Mouse (Mus musculus): ENCODE results near the gene Gpn1.
"Not testable (repeated sequence)": the region's sequence is repeated elsewhere in the genome, so short reads cannot be mapped to it uniquely, and the experiment has no call there.

The Gpn1 gene

GRCm38 (mm10) chr5:31494513-31495297 is at the start of gene Gpn1:
Gpn1 (plus strand) TSS chr5:31494741.
- peak; percentile 87 to 91 for DNase-seq

DNA sequence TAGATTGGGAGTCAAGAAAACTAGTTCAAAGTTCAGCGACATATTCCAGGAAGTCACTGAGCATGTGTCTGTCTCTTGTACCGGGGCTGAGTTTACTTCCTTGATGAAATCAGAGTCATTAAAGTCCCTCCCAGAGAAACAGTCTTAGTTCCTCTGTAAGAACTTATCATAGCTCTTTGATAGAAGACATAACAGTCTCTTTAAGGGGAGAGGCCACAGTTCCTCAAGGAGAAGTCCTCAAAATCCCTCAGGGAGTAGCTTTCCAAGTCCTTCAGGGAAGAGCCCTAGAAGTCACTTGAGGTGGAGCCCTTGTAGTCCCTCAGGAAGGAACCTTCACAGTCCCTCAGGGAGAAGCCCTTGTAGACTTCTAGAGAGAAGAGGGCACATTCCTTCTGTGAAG is 43.2 kb upstream of the Gpn1 start:
- DNase-seq, result no peak

DNA sequence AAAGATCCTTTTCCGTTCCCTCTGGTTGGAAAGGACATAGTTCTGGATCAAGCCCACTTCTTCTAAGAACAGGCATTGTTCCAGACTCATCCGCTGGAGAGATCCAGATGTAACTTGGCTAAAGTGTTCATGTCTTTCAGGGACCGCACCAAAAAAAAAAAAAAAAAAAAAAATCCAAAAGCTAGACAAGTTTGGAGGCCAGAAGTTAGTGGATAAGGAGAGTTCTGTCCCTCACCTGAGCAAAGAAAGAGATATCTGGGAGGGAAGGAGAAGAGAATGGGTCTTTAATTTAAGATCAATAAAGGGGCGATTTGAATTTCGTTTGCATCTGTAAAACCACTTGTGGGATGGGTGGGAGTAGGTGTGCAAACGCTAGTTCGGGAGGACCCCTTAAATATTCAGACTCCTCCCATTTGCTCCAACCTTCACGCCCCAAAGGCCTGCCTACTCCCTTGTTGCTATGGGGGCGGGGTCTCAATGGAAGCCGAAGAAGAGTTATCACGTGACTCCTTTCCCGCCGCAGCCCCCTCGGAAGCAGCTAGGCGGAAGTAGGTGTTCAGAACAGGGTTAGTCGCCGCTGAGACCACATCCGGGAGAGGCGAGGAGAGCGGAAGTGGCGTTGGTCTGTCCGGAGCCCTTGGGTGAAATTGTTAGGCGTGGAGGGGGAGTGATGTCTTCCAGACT is 42.5 kb upstream of the Gpn1 start, which contains the start of gene Zfp512:
Gene Zfp512, plus strand, starts transcription at position 554 of the 684 bp plus-strand sequence.
- peak; percentile 84 to 87 for DNase-seq

DNA sequence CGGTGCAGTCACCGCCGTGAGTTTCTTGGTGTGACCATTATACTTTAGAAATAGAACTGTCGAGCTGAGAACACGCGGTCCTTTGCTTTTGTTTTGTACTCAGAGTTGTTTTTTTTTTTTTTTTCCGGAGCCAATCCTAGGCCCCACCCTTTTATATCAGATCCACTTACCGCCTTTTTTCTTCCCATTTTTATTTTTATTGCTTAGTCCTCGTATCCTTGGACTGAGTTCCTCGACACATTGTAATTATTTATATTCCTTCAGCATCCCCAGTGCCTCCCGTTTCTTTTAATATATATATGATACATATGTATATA is 42.0 kb upstream of the Gpn1 start:
- DNase-seq, result no peak

- DNase-seq, result no peak
Measured at GRCm38 (mm10) chr5:31452886-31453410, 41.6 kb upstream of the Gpn1 start.

DNA sequence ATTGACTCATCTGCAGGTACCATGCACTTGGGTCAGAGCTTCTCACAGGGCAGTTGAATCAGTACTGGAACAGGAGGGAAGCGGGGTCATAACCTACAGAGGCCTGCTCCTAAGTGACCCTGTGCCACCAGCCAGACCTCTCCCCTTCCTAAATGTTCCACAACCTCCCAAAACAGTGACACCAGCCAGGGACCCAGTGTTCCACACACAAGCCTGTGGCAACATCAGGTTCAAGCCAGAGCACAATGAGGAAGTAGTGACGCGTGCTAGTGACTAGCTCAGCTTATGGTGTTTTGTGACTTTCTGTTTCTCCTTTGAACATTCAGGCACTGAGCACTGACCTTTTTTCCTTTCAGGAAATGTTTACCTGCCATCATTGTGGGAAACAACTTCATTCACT is 26.7 kb upstream of the Gpn1 start:
- no peak for DNase-seq

DNA sequence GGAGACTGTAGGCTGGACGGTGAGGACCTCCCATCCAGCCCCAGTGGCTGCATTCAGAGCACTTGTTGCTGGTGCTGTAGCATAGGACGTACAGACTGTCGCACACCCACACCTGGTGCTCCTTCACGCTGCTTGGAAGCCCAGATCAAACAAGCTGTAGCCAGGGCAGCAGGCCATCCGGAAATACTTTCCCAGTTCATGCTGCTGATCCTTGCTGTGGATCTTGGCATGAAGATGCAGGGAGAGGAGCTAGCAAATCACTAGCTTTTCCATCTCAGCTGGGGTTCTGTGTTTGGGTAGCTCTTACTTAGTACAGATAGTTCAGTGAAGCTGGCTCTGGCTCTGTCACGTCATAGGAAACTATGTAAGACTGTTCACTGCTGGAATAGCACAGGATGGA is 24.8 kb upstream of the Gpn1 start:
- DNase-seq, result no peak

DNA sequence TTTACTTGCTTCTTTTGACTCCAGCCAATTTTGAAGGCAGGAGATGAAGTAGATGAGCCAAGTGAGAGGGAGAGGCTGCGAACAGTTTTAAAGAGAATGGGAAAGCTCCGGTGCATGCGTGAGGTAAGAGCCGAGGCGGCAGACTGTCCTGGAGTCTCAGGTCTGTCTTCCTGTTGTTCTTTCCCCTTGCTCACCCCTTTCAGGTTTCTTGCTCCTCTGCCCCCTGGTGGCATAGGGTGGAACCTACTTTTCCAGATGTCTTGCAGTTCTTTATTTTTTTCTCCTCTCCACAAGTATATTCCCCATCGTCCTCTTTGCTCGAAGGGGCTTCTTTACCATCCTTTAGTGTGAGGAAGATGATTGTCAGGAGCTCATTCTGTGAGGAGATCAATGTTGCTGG is 24.2 kb upstream of the Gpn1 start:
- DNase-seq, result peak in 1 of 2 experiments; percentile 10

DNA sequence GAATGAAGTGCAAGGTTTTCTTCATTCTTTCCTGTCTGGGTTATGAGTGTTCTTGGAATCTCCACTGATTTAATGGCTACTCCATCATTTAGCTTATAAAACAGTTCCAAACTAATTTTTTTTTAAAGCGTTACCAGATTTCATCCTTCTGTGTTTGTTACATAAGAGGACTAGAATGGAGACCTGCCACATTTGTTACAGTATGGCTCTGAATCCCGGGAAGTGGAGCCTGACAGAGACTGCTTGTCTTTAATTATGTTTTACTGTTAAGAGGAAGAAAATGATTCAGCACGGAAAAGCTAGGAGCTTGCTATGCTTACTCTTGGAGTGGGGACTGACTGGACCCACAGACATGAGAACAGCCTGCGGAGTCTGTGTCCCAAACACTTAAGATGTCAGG is 14.0 kb upstream of the Gpn1 start:
- no peak for DNase-seq

- DNase-seq, result no peak
Measured at GRCm38 (mm10) chr5:31485440-31485839, 9.1 kb upstream of the Gpn1 start, which contains the start of gene 4930548H24Rik. 4930548H24Rik (plus strand) TSS chr5:31485740.

GRCm38 (mm10) chr5:31487889-31488288 is 6.7 kb upstream of the Gpn1 start:
- no peak for DNase-seq

DNA sequence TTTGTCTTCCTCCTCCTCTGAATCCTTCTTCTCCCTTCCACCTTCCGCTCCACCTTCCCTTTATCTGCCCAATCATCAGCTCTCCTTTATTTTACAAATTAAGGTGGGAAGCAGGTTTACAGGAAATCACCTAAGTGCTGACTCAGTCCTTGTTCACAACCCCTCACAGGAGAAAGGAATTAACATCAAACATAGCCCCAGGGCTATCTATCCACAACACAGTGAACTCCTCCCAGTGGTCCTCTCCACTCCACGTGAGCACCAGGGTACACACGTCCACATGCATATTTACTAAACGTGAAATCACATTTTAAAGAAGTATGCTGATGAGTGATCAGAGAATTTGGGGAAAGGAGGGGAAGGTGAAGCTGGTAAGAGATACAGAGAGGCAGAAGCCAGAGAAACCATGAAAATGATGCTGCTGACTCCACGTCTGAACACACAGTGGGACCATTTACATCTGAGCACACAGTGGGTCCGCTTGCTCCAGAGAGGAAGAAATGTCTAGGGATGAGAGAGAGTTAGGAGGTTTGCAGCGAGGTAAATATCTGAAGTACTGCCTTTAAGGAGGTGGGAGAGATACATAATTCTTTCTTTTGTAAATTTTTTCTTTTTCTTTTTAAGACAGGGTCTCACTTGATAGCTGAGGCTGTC is 5.3 kb upstream of the Gpn1 start:
- no peak for DNase-seq

GRCm38 (mm10) chr5:31492031-31492430 is 2.5 kb upstream of the Gpn1 start:
- no peak for DNase-seq

GRCm38 (mm10) chr5:31504843-31505242 is 10.3 kb downstream of the Gpn1 start:
- no peak for DNase-seq

GRCm38 (mm10) chr5:31512481-31512880 is 17.9 kb downstream of the Gpn1 start:
- no peak for DNase-seq

DNA sequence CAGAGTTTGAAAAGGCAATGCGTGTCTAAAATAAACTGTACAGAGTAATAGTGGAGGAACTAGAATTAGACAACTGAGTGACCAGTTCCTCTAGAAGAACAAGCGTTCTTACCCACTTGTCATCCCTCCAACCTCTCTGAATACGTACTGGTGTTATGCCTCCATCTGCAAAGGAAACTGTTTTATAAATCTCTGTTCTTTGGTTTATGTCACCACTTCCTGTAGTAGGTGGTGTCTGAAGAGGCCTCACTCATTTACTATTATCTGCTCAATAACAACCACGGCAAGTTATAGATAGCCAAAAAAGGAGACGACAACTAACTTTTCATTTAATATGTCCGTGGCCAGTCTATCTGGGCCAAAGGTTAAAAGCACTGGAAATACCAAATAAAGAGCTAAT is 26.0 kb downstream of the Gpn1 start:
- DNase-seq, result no peak

DNA sequence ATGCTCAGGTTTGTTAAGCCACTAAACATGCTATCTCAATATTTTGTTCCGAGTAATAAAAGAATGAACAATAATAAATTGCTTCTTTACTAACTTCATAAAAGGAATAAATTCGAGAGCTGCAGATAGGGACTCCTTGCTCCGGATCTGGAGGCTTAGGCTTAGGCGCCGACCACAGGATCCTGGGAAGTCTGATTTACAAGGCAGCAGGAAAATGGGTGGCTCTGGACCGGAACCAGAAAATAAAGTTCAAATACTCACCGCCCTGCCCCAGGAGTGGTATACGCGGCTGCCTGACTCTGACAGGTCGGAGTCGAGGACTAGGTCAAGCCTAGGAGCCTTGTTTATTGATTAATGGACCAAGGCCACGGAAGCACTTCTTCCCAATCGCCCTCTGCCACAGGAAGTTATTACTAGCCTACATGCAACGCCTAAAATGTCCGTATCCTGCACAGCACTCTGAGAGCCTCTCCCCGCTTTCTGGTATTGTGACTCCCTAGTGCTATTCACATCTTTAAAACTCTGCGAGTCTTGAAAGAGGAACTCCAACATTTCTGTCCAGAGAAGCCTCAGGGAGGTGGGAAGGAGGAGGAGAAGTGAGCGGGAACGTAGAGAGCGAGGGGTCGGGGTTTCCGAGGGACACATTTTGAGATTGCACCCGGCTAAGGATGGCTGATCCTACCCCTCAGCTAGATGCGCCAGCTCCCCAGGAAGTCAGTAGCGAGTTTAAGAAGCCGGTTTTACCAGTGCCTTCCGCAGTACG is 32.0 kb downstream of the Gpn1 start, which contains the start of gene Slc4a1ap:
Gene Slc4a1ap, plus strand, starts transcription at position 642 of the 763 bp plus-strand sequence.
- DNase-seq, result peak; percentile 73 to 84

GRCm38 (mm10) chr5:31527117-31527680 is 32.7 kb downstream of the Gpn1 start:
- no peak for DNase-seq

- DNase-seq, result not testable (repeated sequence)
Measured at GRCm38 (mm10) chr5:31527707-31528106, 33.2 kb downstream of the Gpn1 start, which contains the start of gene Supt7l. Supt7l (minus strand) TSS chr5:31527807.

DNA sequence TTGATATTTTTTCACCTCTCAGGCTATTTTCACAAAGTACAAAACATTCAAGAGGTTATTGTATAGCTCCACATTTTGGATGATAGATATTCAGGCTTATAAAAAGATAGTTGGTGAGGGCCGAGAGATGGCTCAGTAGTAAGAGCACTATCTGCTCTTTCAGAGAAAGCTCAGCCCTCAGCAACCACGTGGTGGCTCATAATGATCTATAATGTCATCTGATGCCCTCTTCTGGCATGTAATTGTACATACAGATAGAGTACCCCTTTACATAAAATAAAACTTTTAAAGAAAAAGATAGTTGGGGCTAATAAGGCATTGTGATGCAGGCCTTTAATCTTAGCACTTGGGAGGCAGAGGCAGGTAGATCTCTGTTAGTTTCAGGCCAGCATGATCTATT is 34.0 kb downstream of the Gpn1 start:
- no peak for DNase-seq

GRCm38 (mm10) chr5:31535228-31535627 is 40.7 kb downstream of the Gpn1 start:
- no peak for DNase-seq

DNA sequence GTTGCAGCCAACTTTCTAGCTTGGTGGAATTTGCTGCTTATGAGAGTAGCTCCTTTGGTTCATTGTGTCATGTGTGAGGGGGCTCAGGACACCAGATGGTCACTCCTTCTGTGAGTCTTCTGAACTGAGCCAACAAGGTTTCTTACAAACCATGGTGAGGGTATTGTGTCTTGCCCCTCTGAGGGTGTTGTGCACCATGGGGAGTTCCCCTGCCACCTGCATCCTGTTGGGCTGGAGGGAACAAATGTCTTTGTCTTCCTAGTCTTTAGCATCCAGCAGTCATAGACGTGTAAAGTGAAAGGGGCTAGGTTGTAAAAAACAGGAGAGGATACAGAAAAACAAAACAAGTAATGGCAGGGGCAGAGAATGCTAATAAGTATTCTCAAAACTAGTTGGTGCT is 64.9 kb downstream of the Gpn1 start:
- DNase-seq, result no peak
